Mouse (Mus musculus): Measurements from ENCODE around the gene Cldn20. TPM values are rescaled to one million over a fixed set of nuclear protein-coding genes. Genes with fewer than 3 reads are reported as not detected.

Gene Cldn20
- polyA plus RNA-seq, 1 experiment from 2014 or later = not detected

GRCm38 (mm10) chr17:3515851-3516250 is 16.5 kb upstream of the Cldn20 start:
- no peak overlapping the region for H3K9ac ChIP-seq (ENCODE audit: low read depth, low read length)
- H3K4me1 ChIP-seq (ENCODE audit: control insufficient read depth, insufficient read depth, low read depth, low read length) = no peaks in the 10 kb centered on the region
- H3K36me3 ChIP-seq (ENCODE audit: control insufficient read depth, insufficient read depth, low read length) = 0 out of 2 replicates have a peak, but pooled peaks cover 6% of the 10 kb centered on the region
- no peak overlapping the region for H3K4me3 ChIP-seq (ENCODE audit: low read length)
- no peaks in the 10 kb centered on the region for H3K27me3 ChIP-seq (replicated peaks; ENCODE audit: control insufficient read depth, insufficient read depth, low read length)
- H3K27ac ChIP-seq (ENCODE audit: low read depth, low read length) = no peak overlapping the region
- no peaks in the 10 kb centered on the region for H3K9me3 ChIP-seq (ENCODE audit: control insufficient read depth, low read length)
- 91% methylated on average over 8 of the region's 8 CpGs for WGBS
- H3K4me2 ChIP-seq (ENCODE audit: low read length) = no peak overlapping the region
- ATAC-seq = no peak

GRCm38 (mm10) chr17:3516406-3516805 is 15.9 kb upstream of the Cldn20 start:
- H3K9ac ChIP-seq (ENCODE audit: low read depth, low read length) = no peak overlapping the region
- ATAC-seq = no peak
- 35% methylated on average over 9 of the region's 9 CpGs for whole genome bisulfite sequencing

GRCm38 (mm10) chr17:3520344-3520743 is 12.0 kb upstream of the Cldn20 start:
- Histone ChIP-seq H3K4me2 (ENCODE audit: low read length) (no peak overlapping the region), H3K9ac (ENCODE audit: low read depth, low read length) (no peak overlapping the region)
- WGBS = 96% methylated on average over 5 of the region's 5 CpGs

More at GRCm38 (mm10) chr17:3516406-3516805, 15.9 kb upstream of the Cldn20 start:
- Histone ChIP-seq H3K27ac (ENCODE audit: low read depth, low read length) (no peak overlapping the region), H3K36me3 (ENCODE audit: control insufficient read depth, insufficient read depth, low read length) (0 out of 2 replicates have a peak, but pooled peaks cover 6% of the 10 kb centered on the region), H3K4me1 (ENCODE audit: control insufficient read depth, insufficient read depth, low read depth, low read length) (no peaks in the 10 kb centered on the region), H3K4me3 (ENCODE audit: low read length) (no peak overlapping the region), H3K27me3 (replicated peaks; ENCODE audit: control insufficient read depth, insufficient read depth, low read length) (no peaks in the 10 kb centered on the region), H3K9me3 (ENCODE audit: control insufficient read depth, low read length) (no peaks in the 10 kb centered on the region), H3K4me2 (ENCODE audit: low read length) (no peak overlapping the region)

GRCm38 (mm10) chr17:3527841-3528471 is 4.4 kb upstream of the Cldn20 start:
- Histone ChIP-seq H3K4me3 (ENCODE audit: low read length) (no peak overlapping the region), H3K4me2 (ENCODE audit: low read length) (no peak overlapping the region), H3K9me3 (ENCODE audit: control insufficient read depth, low read length) (no peaks in the 10 kb centered on the region), H3K27ac (ENCODE audit: low read depth, low read length) (no peak overlapping the region), H3K9ac (ENCODE audit: low read depth, low read length) (no peak overlapping the region), H3K4me1 (ENCODE audit: control insufficient read depth, insufficient read depth, low read depth, low read length) (no peaks in the 10 kb centered on the region), H3K27me3 (replicated peaks; ENCODE audit: control insufficient read depth, insufficient read depth, low read length) (no peaks in the 10 kb centered on the region), H3K36me3 (ENCODE audit: control insufficient read depth, insufficient read depth, low read length) (no peaks in the 10 kb centered on the region)
- 71% methylated on average over 6 of the region's 6 CpGs for WGBS
- no peak for ATAC-seq

More at GRCm38 (mm10) chr17:3520344-3520743, 12.0 kb upstream of the Cldn20 start:
- no peaks in the 10 kb centered on the region for H3K4me1 ChIP-seq (ENCODE audit: control insufficient read depth, insufficient read depth, low read depth, low read length)
- no peak overlapping the region for H3K27ac ChIP-seq (ENCODE audit: low read depth, low read length)
- no peaks in the 10 kb centered on the region for H3K9me3 ChIP-seq (ENCODE audit: control insufficient read depth, low read length)
- H3K36me3 ChIP-seq (ENCODE audit: control insufficient read depth, insufficient read depth, low read length) = 0 out of 2 replicates have a peak, but pooled peaks cover 4% of the 10 kb centered on the region
- H3K27me3 ChIP-seq (replicated peaks; ENCODE audit: control insufficient read depth, insufficient read depth, low read length) = no peaks in the 10 kb centered on the region
- no peak for ATAC-seq
- no peak overlapping the region for H3K4me3 ChIP-seq (ENCODE audit: low read length)

GRCm38 (mm10) chr17:3529523-3529922 is 2.8 kb upstream of the Cldn20 start:
- Histone ChIP-seq H3K27ac (ENCODE audit: low read depth, low read length) (no peak overlapping the region), H3K4me1 (ENCODE audit: control insufficient read depth, insufficient read depth, low read depth, low read length) (no peaks in the 10 kb centered on the region), H3K9me3 (ENCODE audit: control insufficient read depth, low read length) (no peaks in the 10 kb centered on the region), H3K4me3 (ENCODE audit: low read length) (no peak overlapping the region), H3K27me3 (replicated peaks; ENCODE audit: control insufficient read depth, insufficient read depth, low read length) (no peaks in the 10 kb centered on the region), H3K4me2 (ENCODE audit: low read length) (no peak overlapping the region), H3K9ac (ENCODE audit: low read depth, low read length) (no peak overlapping the region), H3K36me3 (ENCODE audit: control insufficient read depth, insufficient read depth, low read length) (no peaks in the 10 kb centered on the region)
- ATAC-seq = no peak
- 73% methylated on average over 3 of the region's 3 CpGs for WGBS

- H3K4me1 ChIP-seq (ENCODE audit: control insufficient read depth, insufficient read depth, low read depth, low read length) = no peaks in the 10 kb centered on the region
- no peaks in the 10 kb centered on the region for H3K36me3 ChIP-seq (ENCODE audit: control insufficient read depth, insufficient read depth, low read length)
- no peak for ATAC-seq
- no peak overlapping the region for H3K9ac ChIP-seq (ENCODE audit: low read depth, low read length)
- WGBS = 73% methylated on average over 7 of the region's 7 CpGs
- H3K27me3 ChIP-seq (replicated peaks; ENCODE audit: control insufficient read depth, insufficient read depth, low read length) = no peaks in the 10 kb centered on the region
- no peak overlapping the region for H3K4me2 ChIP-seq (ENCODE audit: low read length)
- H3K27ac ChIP-seq (ENCODE audit: low read depth, low read length) = no peak overlapping the region
- H3K4me3 ChIP-seq (ENCODE audit: low read length) = no peak overlapping the region
- H3K9me3 ChIP-seq (ENCODE audit: control insufficient read depth, low read length) = no peaks in the 10 kb centered on the region
Observed at GRCm38 (mm10) chr17:3530549-3530948, 1.8 kb upstream of the Cldn20 start.

GRCm38 (mm10) chr17:3531641-3532040 is 713 bp upstream of the Cldn20 start:
- no peaks in the 10 kb centered on the region for H3K4me1 ChIP-seq (ENCODE audit: control insufficient read depth, insufficient read depth, low read depth, low read length)
- no peaks in the 10 kb centered on the region for H3K9me3 ChIP-seq (ENCODE audit: control insufficient read depth, low read length)
- no peak overlapping the region for H3K4me3 ChIP-seq (ENCODE audit: low read length)
- no peak overlapping the region for H3K9ac ChIP-seq (ENCODE audit: low read depth, low read length)
- H3K36me3 ChIP-seq (ENCODE audit: control insufficient read depth, insufficient read depth, low read length) = no peaks in the 10 kb centered on the region
- no peak overlapping the region for H3K27ac ChIP-seq (ENCODE audit: low read depth, low read length)
- no peaks in the 10 kb centered on the region for H3K27me3 ChIP-seq (replicated peaks; ENCODE audit: control insufficient read depth, insufficient read depth, low read length)
- no peak for ATAC-seq
- H3K4me2 ChIP-seq (ENCODE audit: low read length) = no peak overlapping the region
- 73% methylated on average over 1 of the region's 1 CpGs for WGBS

GRCm38 (mm10) chr17:3533425-3533824 is 1.1 kb downstream of the Cldn20 start:
- 14% methylated on average over 1 of the region's 1 CpGs for WGBS
- H3K27me3 ChIP-seq (replicated peaks; ENCODE audit: control insufficient read depth, insufficient read depth, low read length) = no peaks in the 10 kb centered on the region

GRCm38 (mm10) chr17:3540304-3540703 is 8.0 kb downstream of the Cldn20 start:
- Histone ChIP-seq H3K9me3 (ENCODE audit: control insufficient read depth, low read length) (no peaks in the 10 kb centered on the region), H3K4me1 (ENCODE audit: control insufficient read depth, insufficient read depth, low read depth, low read length) (no peaks in the 10 kb centered on the region), H3K27ac (ENCODE audit: low read depth, low read length) (no peak overlapping the region), H3K4me3 (ENCODE audit: low read length) (no peak overlapping the region), H3K9ac (ENCODE audit: low read depth, low read length) (no peak overlapping the region), H3K27me3 (replicated peaks; ENCODE audit: control insufficient read depth, insufficient read depth, low read length) (no peaks in the 10 kb centered on the region), H3K36me3 (ENCODE audit: control insufficient read depth, insufficient read depth, low read length) (0 out of 2 replicates have a peak, but pooled peaks cover 2% of the 10 kb centered on the region), H3K4me2 (ENCODE audit: low read length) (no peak overlapping the region)
- ATAC-seq = no peak
- 93% methylated on average over 2 of the region's 2 CpGs for WGBS

More at GRCm38 (mm10) chr17:3533425-3533824, 1.1 kb downstream of the Cldn20 start:
- no peak for ATAC-seq
- Histone ChIP-seq H3K27ac (ENCODE audit: low read depth, low read length) (no peak overlapping the region), H3K4me1 (ENCODE audit: control insufficient read depth, insufficient read depth, low read depth, low read length) (no peaks in the 10 kb centered on the region), H3K36me3 (ENCODE audit: control insufficient read depth, insufficient read depth, low read length) (no peaks in the 10 kb centered on the region), H3K4me2 (ENCODE audit: low read length) (no peak overlapping the region), H3K9ac (ENCODE audit: low read depth, low read length) (no peak overlapping the region), H3K4me3 (ENCODE audit: low read length) (no peak overlapping the region), H3K9me3 (ENCODE audit: control insufficient read depth, low read length) (no peaks in the 10 kb centered on the region)

All from hindbrain, embryonic 16.5 days (tissue).